10 mouse cellular contexts compared by ENCODE assay signal in the genomic region with DNA sequence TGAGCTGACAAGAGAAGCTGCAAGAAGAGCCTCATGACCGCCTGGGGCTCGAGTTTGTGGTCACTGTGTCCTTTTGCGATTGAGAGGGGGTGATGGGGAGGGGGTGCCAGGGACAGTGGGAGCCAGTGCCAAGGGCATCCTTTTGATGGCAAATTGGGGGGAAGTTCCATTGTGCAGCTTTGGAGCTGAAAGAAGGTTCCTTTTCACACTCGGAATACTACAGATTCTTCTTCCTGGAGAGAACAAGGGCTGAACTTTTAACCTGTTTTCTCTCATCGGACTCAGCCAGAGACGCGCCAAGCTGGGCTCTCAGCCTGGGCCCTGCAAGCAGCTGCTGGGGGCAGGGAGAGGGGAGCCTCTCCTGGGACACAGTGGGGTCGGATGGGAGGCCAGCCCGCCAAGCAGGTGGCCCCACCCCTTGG. TPM values are rescaled to one million over a fixed set of nuclear protein-coding genes. Genes with fewer than 3 reads are reported as not detected.
DNase-seq lines count a peak whose midpoint lies in the region; ATAC-seq lines count a peak whose summit lies in the region.
"Had no signal": no experiment of that assay in that cellular context is flagged by ENCODE, and none has a peak within 500 bp of the region (broad histone marks: within the 10 kb centered on the region; RNA-seq: fewer than 3 reads in every experiment).

No protein-coding gene starts in this region.

- peak; percentile 94 for DNase-seq in heart, adult 11 months
- no peak for DNase-seq in heart, postnatal 25 days (ENCODE audit: low spot score)
- peak; percentile 8 for DNase-seq in 3T3-L1 (ENCODE audit: low read depth, low spot score)
- peak; percentile 34 for DNase-seq in embryonic facial prominence, embryonic 11.5 days (ENCODE audit: low spot score)
- no peak for DNase-seq in cerebellum, postnatal 14 days
- DNase-seq in thymus, postnatal 4 days: no peak
- no peak for DNase-seq in cerebellum, adult 8-10 months
- DNase-seq: liver, embryonic 13.5 days had no signal

- peak overlapping the region; percentile 24; the same call in 1 of the 2 replicates for H3K27ac ChIP-seq in embryonic facial prominence, embryonic 11.5 days (replicated peaks; ENCODE audit: low read depth, low read length)
- no peak overlapping the region for H3K27ac ChIP-seq in intestine, embryonic 16.5 days (ENCODE audit: low read length)
- H3K27ac ChIP-seq: liver, embryonic 13.5 days had no signal

- H3K4me3 ChIP-seq in embryonic facial prominence, embryonic 11.5 days (ENCODE audit: low read depth, low read length): no peak overlapping the region
- no peak overlapping the region for H3K4me3 ChIP-seq in intestine, embryonic 16.5 days (ENCODE audit: low read length)
- H3K4me3 ChIP-seq: liver, embryonic 13.5 days had no signal

- intact Hi-C loops in heart, postnatal 25 days (cut with DNase I): no loop called here

- no peak for ATAC-seq in embryonic facial prominence, embryonic 11.5 days (replicated peaks; ENCODE audit: insufficient number of reproducible peaks, low FRiP score, low TSS enrichment, low read depth)
- ATAC-seq in intestine, embryonic 16.5 days: peak; percentile 58

- no peak overlapping the region; the same call in none of the 2 replicates for H3K9ac ChIP-seq in embryonic facial prominence, embryonic 11.5 days (replicated peaks; ENCODE audit: low read length)
- H3K9ac ChIP-seq in intestine, embryonic 16.5 days (ENCODE audit: low read depth, low read length): no peak overlapping the region
- H3K9ac ChIP-seq: liver, embryonic 13.5 days had no signal

- H3K4me1 ChIP-seq in embryonic facial prominence, embryonic 11.5 days (ENCODE audit: control insufficient read depth, insufficient read depth, low read length): peaks cover 19% of the 10 kb centered on the region
- H3K4me1 ChIP-seq in intestine, embryonic 16.5 days (ENCODE audit: control insufficient read depth, insufficient read depth, low read length): peaks cover 29% of the 10 kb centered on the region
- H3K4me1 ChIP-seq: liver, embryonic 13.5 days had no signal

- 9% methylated on average over 9 of the region's 9 CpGs for WGBS in embryonic facial prominence, embryonic 11.5 days
- WGBS in intestine, embryonic 16.5 days: 21% methylated on average over 9 of the region's 9 CpGs

- peak overlapping the region; percentile 7 for H3K4me2 ChIP-seq in embryonic facial prominence, embryonic 11.5 days (ENCODE audit: low read depth, low read length)
- H3K4me2 ChIP-seq in intestine, embryonic 16.5 days (ENCODE audit: low read depth, low read length): no peak overlapping the region
- H3K4me2 ChIP-seq: liver, embryonic 13.5 days had no signal

- H3K27me3 ChIP-seq in embryonic facial prominence, embryonic 11.5 days (ENCODE audit: control insufficient read depth, insufficient read depth, low read length): no peaks in the 10 kb centered on the region
- H3K27me3 ChIP-seq in intestine, embryonic 16.5 days (replicated peaks; ENCODE audit: control insufficient read depth, insufficient read depth, low read length): no peaks in the 10 kb centered on the region
- H3K27me3 ChIP-seq: liver, embryonic 13.5 days had no signal

- no peaks in the 10 kb centered on the region for H3K9me3 ChIP-seq in embryonic facial prominence, embryonic 11.5 days (replicated peaks; ENCODE audit: control insufficient read depth, low read length)
- H3K9me3 ChIP-seq in intestine, embryonic 16.5 days (ENCODE audit: control insufficient read depth, low read length): no peaks in the 10 kb centered on the region
- H3K9me3 ChIP-seq: liver, embryonic 13.5 days had no signal

- H3K36me3 ChIP-seq in embryonic facial prominence, embryonic 11.5 days (replicated peaks; ENCODE audit: control insufficient read depth, insufficient read depth, low read depth, low read length): no peaks in the 10 kb centered on the region
- H3K36me3 ChIP-seq in intestine, embryonic 16.5 days (ENCODE audit: control insufficient read depth, insufficient read depth, low read length): no peaks in the 10 kb centered on the region
- H3K36me3 ChIP-seq: liver, embryonic 13.5 days had no signal

RNA-seq across cellular contexts. Expression of gene Ephb2, which starts 59.3 kb away (rescaled TPM):
- under 1 TPM; 0.49 to 0.89 TPM for total RNA-seq in heart, postnatal 25 days (2021)
- polyA plus RNA-seq in embryonic facial prominence, embryonic 11.5 days (2014; fragmentation: Nextera tagmentation; extraction: Ambion mirVana): 11.0 and 11.7 TPM in 2 replicates
- polyA plus RNA-seq in intestine, embryonic 16.5 days (2015; fragmentation: Nextera tagmentation; extraction: Ambion mirVana): 3.1 and 3.5 TPM in 2 replicates
- total RNA-seq: neutrophil, adult 5-6 weeks had no signal

Comparison
In these comparisons a context has a peak if more than half of its experiments do, and no peak if none do; other contexts are left out.
1. DNase-seq: peak in heart, adult 11 months (single experiment), 3T3-L1 (single experiment) and embryonic facial prominence, embryonic 11.5 days (single experiment); none in heart, postnatal 25 days (single experiment), cerebellum, postnatal 14 days (0 of 2), thymus, postnatal 4 days (single experiment) and cerebellum, adult 8-10 months (single experiment).